In the genomic region with DNA sequence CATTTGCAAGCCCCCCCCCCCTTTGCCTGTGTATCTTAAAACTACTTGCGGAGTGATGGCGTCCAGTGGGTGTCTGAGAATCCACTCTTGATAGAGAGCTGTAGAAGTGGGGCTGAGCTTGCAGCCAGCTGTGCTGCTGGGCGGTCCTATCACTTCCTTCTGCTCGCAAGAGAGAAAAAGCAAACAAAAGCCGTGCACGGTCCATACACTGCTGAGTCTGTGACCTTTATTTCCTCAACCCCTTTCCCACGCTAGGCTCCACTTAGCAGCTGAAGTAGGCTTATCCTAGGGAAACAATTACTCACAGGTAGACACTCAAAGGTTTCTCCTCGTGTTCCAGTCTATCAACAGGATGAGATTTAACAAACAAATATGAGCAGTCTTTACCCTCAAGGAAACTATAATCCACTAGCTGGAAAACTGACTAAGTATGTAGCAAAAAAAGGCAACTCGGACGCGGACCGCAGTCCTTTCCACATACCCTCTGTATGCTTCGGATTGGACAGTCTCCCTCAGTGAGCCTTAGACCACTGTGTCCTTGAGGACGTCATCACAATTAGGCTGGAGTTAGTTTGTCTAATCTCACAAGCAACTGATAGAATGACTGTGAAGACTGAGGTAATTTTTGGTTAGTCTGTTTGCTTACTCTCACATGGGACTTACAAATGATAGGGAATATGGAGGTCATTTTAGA, we compare ENCODE assay signal across 8 mouse cellular contexts.
DNase-seq lines count a peak whose midpoint lies in the region; ATAC-seq and TF ChIP-seq lines count a peak whose summit lies in the region.

No protein-coding gene starts in this region.

- no peak for TF ChIP-seq POLR2A in heart, adult 2 months (IDR thresholded peaks at IDR 0.05; ENCODE audit: insufficient read depth, low read depth, low read length)

- peak; percentile 96 for ATAC-seq in intestine, embryonic 16.5 days
- peak; percentile 93 for ATAC-seq in lung, embryonic 16.5 days (ENCODE audit: low read depth)
- ATAC-seq in stomach, embryonic 14.5 days (ENCODE audit: insufficient number of reproducible peaks, insufficient read depth, low FRiP score, low read depth) = peak; percentile 90; the same call in 1 of the 2 replicates

- no peaks in the 10 kb centered on the region for H3K27me3 ChIP-seq in heart, adult 2 months (ENCODE audit: control insufficient read depth, insufficient read depth, low read length)
- H3K27me3 ChIP-seq in intestine, embryonic 16.5 days (replicated peaks; ENCODE audit: control insufficient read depth, insufficient read depth, low read length) = no peaks in the 10 kb centered on the region
- no peaks in the 10 kb centered on the region for H3K27me3 ChIP-seq in lung, embryonic 16.5 days (ENCODE audit: control insufficient read depth, insufficient read depth, low read depth, low read length)
- H3K27me3 ChIP-seq in stomach, embryonic 14.5 days (ENCODE audit: control insufficient read depth, insufficient read depth, low read length) = no peaks in the 10 kb centered on the region

- peak; percentile 23 for DNase-seq in gastrocnemius, adult 2 months
- DNase-seq in gastrocnemius, adult 8-10 months (ENCODE audit: low spot score in 2 of 2) = no peak
- peak; percentile 62 to 66 for DNase-seq in heart, adult 2 months
- DNase-seq in layer of hippocampus, adult 8-10 months (ENCODE audit: low spot score in 2 of 2) = no peak
- no peak for DNase-seq in cerebellum, adult 9-11 months

- no peak for TF ChIP-seq CTCF in gastrocnemius, adult 2 months (IDR thresholded peaks at IDR 0.05)
- TF ChIP-seq CTCF in heart, adult 2 months (IDR thresholded peaks at IDR 0.05) = no peak

- peak overlapping the region; percentile 65 for H3K9ac ChIP-seq in heart, adult 2 months (ENCODE audit: low read depth, low read length)
- H3K9ac ChIP-seq in intestine, embryonic 16.5 days (ENCODE audit: low read depth, low read length) = no peak overlapping the region
- H3K9ac ChIP-seq in lung, embryonic 16.5 days (ENCODE audit: low read length) = peak overlapping the region; percentile 39
- H3K9ac ChIP-seq in stomach, embryonic 14.5 days (replicated peaks; ENCODE audit: low read depth, low read length) = no peak overlapping the region

- intact Hi-C loops in gastrocnemius, adult 2 months (cut with DNase I) = no loop called here
- intact Hi-C loops in heart, adult 2 months (cut with DNase I) = loop anchor here (5.0 kb wide), 2 partner anchors 34 to 469 kb away; partner anchors contain the start of gene Arrdc3

- H3K4me3 ChIP-seq in gastrocnemius, adult 2 months = peak overlapping the region; percentile 55
- H3K4me3 ChIP-seq in heart, adult 2 months = peak overlapping the region; percentile 39
- H3K4me3 ChIP-seq in intestine, embryonic 16.5 days (ENCODE audit: low read length) = 0 out of 2 replicates have a peak overlapping the region, but pooled peaks have one; percentile 11
- H3K4me3 ChIP-seq in lung, embryonic 16.5 days (ENCODE audit: low read length) = peak overlapping the region; percentile 32
- H3K4me3 ChIP-seq in stomach, embryonic 14.5 days (ENCODE audit: low read depth, low read length) = no peak overlapping the region

- H3K27ac ChIP-seq in gastrocnemius, adult 2 months = peak overlapping the region; percentile 74
- peak overlapping the region; percentile 67 for H3K27ac ChIP-seq in heart, adult 2 months
- H3K27ac ChIP-seq in intestine, embryonic 16.5 days (ENCODE audit: low read length) = peak overlapping the region; percentile 91
- peak overlapping the region; percentile 89 for H3K27ac ChIP-seq in lung, embryonic 16.5 days (ENCODE audit: low read length)
- H3K27ac ChIP-seq in stomach, embryonic 14.5 days (ENCODE audit: low read length) = peak overlapping the region; percentile 89

- 0 out of 2 replicates have a peak, but pooled peaks cover 1% of the 10 kb centered on the region for H3K36me3 ChIP-seq in heart, adult 2 months (ENCODE audit: control insufficient read depth, insufficient read depth, low read length)
- no peaks in the 10 kb centered on the region for H3K36me3 ChIP-seq in intestine, embryonic 16.5 days (ENCODE audit: control insufficient read depth, insufficient read depth, low read length)
- H3K36me3 ChIP-seq in lung, embryonic 16.5 days (ENCODE audit: control insufficient read depth, insufficient read depth, low read length) = no peaks in the 10 kb centered on the region
- no peaks in the 10 kb centered on the region for H3K36me3 ChIP-seq in stomach, embryonic 14.5 days (ENCODE audit: control insufficient read depth, insufficient read depth, low read length)

- no peaks in the 10 kb centered on the region for H3K79me2 ChIP-seq in heart, adult 2 months (replicated peaks; ENCODE audit: control insufficient read depth, insufficient read depth, low read length)

- H3K4me1 ChIP-seq in heart, adult 2 months (ENCODE audit: control insufficient read depth, insufficient read depth, low read length) = peaks cover 4% of the 10 kb centered on the region
- 0 out of 2 replicates have a peak, but pooled peaks cover 4% of the 10 kb centered on the region for H3K4me1 ChIP-seq in intestine, embryonic 16.5 days (ENCODE audit: control insufficient read depth, insufficient read depth, low read length)
- H3K4me1 ChIP-seq in lung, embryonic 16.5 days (replicated peaks; ENCODE audit: control insufficient read depth, insufficient read depth, low read length) = peaks cover 8% of the 10 kb centered on the region; the same call in 1 of the 2 replicates
- no peaks in the 10 kb centered on the region for H3K4me1 ChIP-seq in stomach, embryonic 14.5 days (ENCODE audit: control insufficient read depth, insufficient read depth, low read length)

- no peaks in the 10 kb centered on the region for H3K9me3 ChIP-seq in intestine, embryonic 16.5 days (ENCODE audit: control insufficient read depth, low read length)
- H3K9me3 ChIP-seq in lung, embryonic 16.5 days (ENCODE audit: control insufficient read depth, low read length) = no peaks in the 10 kb centered on the region
- H3K9me3 ChIP-seq in stomach, embryonic 14.5 days (ENCODE audit: control insufficient read depth, low read depth, low read length) = no peaks in the 10 kb centered on the region

- WGBS in heart, adult 2 months = 18% methylated on average over 14 of the region's 14 CpGs
- whole genome bisulfite sequencing in intestine, embryonic 16.5 days = 31% methylated on average over 14 of the region's 14 CpGs
- WGBS in lung, embryonic 16.5 days = 13% methylated on average over 14 of the region's 14 CpGs
- 36% methylated on average over 14 of the region's 14 CpGs for WGBS in stomach, embryonic 14.5 days

- peak overlapping the region; percentile 39 for H3K4me2 ChIP-seq in intestine, embryonic 16.5 days (ENCODE audit: low read depth, low read length)
- peak overlapping the region; percentile 61 for H3K4me2 ChIP-seq in lung, embryonic 16.5 days (ENCODE audit: low read depth, low read length)
- H3K4me2 ChIP-seq in stomach, embryonic 14.5 days (replicated peaks; ENCODE audit: low read depth, low read length) = peak overlapping the region; percentile 35

- 0 out of 2 replicates have a peak, but pooled peaks have one; percentile 13 for TF ChIP-seq EP300 in heart, adult 2 months (IDR thresholded peaks at IDR 0.05; ENCODE audit: insufficient read depth, low read depth, low read length)

Comparison
In these comparisons a context has a peak if more than half of its experiments do, and no peak if none do; other contexts are left out.
1. DNase-seq: peak in gastrocnemius, adult 2 months (single experiment) and heart, adult 2 months (2 of 2); none in gastrocnemius, adult 8-10 months (0 of 2), layer of hippocampus, adult 8-10 months (0 of 2) and cerebellum, adult 9-11 months (single experiment).
2. H3K9ac ChIP-seq: peak in heart, adult 2 months (single experiment) and lung, embryonic 16.5 days (single experiment); none in intestine, embryonic 16.5 days (single experiment) and stomach, embryonic 14.5 days (single experiment).
3. Peak in every context shown above with its lines, with median percentiles within 50 percentile points of each other: H3K27ac ChIP-seq, ATAC-seq and H3K4me2 ChIP-seq.